Mouse (Mus musculus) cerebellum, adult 2 months (tissue): ENCODE data around the gene St6galnac3.

Experiments
- CTCF ChIP-seq: fragments of 200-500 bp; IDR thresholded peaks from 2 replicates; pipeline ENCODE4 v1.5.1; 2011; ENCODE audit warnings: low read depth, mild to moderate bottlenecking, control low read depth, low read length, moderate library complexity, borderline replicate concordance; ENCODE audit not compliant: insufficient read depth
- POLR2A ChIP-seq: fragments of 200-500 bp; IDR thresholded peaks from 2 replicates; pipeline ENCODE4 v1.6.1; 2011; ENCODE audit warnings: low read length, control low read depth, borderline replicate concordance; ENCODE audit not compliant: insufficient read depth

GRCm38 (mm10) chr3:153278249-153278648 is 446.7 kb downstream of the St6galnac3 start:
- TF ChIP-seq CTCF (no peak), POLR2A (no peak)
